Mouse (Mus musculus) left cerebral cortex, adult 11 months (tissue): ENCODE measurements at regions not wholly inside any gene's neighbourhood (a gene's known extent, or its start where the extent isn't known, plus 50 kb on each side); places are given as distances from the start of the nearest gene placed in this dataset.
"Not testable (repeated sequence)": the region's sequence is repeated elsewhere in the genome, so short reads cannot be mapped to it uniquely, and the experiment has no call there.

Experiments used
- DNase-seq: peaks from one replicate; pipeline ENCODE4 v3.0.0; 2022; ENCODE audit warnings: low spot score

DNA sequence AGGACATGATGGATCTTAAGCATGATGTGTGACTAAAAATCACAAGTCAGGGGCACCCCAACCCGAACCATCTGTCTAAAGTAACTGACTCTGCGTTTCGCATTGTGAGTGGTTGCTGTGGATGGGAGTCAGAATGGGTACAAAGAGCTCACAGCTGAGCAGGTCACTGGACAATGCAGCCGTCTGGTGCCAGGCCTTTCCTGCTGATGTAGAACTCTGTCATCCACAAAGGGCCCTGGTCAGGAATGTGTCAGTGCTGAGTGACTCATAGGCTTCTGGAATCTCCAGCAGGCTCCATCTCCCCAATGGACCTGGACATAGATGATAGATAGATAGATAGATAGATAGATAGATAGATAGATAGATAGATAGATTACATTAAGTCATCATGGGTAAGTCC, 335.8 kb upstream of the Maf start:
- no peak for DNase-seq

GRCm38 (mm10) chr8:116030966-116031365, 323.4 kb upstream of the Maf start:
- DNase-seq = no peak

DNA sequence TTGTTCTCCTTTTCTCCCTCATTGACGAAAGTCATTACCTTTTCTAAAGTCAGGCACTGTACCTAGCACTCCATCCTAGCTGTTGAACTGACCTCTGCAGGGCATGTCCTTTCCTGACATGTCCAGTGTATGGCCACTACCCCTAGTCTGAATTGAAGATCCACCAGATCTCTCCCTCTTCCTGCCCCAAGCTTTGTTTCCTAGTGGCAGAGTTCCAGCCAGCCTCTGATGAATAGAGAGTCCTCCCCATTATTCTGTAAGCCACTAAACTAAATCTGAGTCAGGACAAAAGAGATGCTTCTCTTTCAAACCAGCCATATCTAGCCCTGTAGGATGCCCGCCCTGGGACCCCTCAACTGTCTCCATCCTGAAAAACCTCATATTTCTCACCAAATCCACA, 317.7 kb upstream of the Maf start:
- no peak for DNase-seq

DNA sequence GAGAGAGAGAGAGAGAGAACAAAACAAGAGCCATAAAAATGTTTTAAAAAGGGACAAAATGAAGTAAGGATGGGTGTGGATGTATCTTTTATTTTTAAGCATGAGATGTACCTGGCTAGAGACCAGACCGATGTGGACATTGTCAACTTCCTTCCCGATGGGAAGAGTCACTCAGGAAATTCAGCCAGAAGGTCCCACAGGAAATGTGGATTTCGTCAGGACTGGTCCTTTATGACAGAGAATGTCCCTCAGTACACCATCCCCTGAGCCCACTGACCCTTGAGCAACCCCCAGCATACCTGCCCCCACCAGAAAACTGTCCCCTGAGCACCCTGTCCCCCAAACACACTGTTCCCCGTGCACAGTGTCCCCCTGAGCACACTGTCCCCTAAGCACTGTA, 317.2 kb upstream of the Maf start:
- DNase-seq = no peak

GRCm38 (mm10) chr8:116021691-116022090, 314.1 kb upstream of the Maf start:
- no peak for DNase-seq

GRCm38 (mm10) chr8:115995320-115995719, 287.7 kb upstream of the Maf start:
- no peak for DNase-seq

GRCm38 (mm10) chr8:115991989-115992388, 284.4 kb upstream of the Maf start:
- no peak for DNase-seq

GRCm38 (mm10) chr8:115983397-115983796, 275.8 kb upstream of the Maf start:
- no peak for DNase-seq

- DNase-seq = no peak
Observed at GRCm38 (mm10) chr8:115982326-115982725, 274.7 kb upstream of the Maf start.

DNA sequence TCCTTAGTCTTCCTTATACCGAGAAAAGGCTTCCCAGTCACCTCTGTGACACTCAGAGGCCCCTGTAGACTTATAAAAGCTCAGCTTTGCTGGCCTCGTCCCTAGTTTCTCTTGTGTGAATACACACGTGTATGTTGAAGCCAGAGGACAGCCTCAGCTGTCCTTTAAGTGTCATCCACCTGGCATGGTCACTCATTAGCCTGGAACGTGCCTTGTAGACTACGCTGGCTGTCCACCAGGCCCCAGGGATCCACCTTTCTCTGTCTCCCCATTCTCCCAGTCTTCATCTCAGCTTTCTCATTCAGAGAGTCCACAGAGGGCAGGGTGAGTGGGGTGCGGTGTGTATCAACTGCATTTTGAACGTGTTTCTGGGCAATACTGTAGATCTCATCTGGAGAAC, 273.8 kb upstream of the Maf start:
- DNase-seq = no peak

GRCm38 (mm10) chr8:115980616-115981015, 273.0 kb upstream of the Maf start:
- DNase-seq = no peak

DNA sequence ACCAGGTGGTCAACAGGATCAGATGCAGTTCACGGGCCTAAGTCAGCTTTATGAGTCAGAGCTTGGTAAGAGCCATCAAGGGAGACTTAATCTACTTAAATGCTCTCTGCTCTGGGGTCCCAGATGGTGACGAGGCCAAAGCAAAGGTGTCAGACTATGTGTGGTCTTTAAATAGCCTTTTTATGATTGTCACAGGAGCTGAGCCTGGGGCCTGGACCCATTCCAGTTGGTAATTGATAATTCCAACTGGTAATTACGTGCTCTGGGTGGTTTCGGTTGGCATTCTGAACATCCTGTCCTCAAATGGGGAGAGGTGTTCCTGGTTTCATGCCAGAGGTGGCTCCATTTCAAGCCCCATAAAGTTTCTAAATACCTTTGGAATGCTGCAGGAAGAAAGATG, 269.6 kb upstream of the Maf start:
- DNase-seq = no peak

DNA sequence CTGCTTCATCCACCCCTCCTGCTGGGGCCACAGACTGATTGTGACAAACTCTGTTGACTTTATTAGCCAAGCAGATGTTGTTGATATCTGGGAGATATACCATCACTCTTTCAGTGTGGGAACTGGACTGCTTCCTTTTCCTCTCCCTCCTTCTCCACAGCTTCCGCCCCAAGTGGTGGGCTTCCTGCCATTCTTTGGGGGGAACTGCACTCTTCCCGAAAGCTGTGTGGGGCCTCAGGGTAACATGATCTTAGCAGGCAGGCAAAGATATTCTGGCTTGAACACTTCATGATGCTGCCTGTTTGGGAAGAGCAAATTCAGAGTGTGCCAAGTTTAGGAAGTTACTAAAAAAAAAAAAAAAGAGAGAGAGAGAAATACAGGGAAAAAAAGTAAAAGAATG, 267.1 kb upstream of the Maf start:
- no peak for DNase-seq

GRCm38 (mm10) chr8:115971351-115971750, 263.8 kb upstream of the Maf start:
- DNase-seq = not testable (repeated sequence)

DNA sequence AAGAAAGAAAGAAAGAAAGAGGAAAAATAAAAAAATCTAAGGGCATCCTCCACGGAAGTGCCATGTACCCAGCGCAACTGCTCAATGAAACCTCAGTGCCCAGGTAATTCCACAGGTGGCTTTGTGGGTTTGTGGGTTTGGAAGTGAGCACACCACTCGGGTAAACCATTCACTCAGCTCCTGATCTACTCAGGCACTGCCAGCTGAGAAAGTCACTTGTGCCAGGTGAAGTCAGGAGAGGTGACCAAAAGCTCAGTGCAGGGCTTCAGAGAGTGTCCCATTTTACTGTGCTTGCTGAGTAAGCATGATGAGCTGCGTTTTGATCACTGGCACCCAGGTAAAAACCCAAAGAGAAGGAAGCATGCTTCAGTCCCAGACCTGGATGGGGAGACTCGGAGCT, 260.5 kb upstream of the Maf start:
- no peak for DNase-seq

GRCm38 (mm10) chr8:115965981-115966380, 258.4 kb upstream of the Maf start:
- no peak for DNase-seq

GRCm38 (mm10) chr8:115955371-115955770, 247.8 kb upstream of the Maf start:
- DNase-seq = no peak

DNA sequence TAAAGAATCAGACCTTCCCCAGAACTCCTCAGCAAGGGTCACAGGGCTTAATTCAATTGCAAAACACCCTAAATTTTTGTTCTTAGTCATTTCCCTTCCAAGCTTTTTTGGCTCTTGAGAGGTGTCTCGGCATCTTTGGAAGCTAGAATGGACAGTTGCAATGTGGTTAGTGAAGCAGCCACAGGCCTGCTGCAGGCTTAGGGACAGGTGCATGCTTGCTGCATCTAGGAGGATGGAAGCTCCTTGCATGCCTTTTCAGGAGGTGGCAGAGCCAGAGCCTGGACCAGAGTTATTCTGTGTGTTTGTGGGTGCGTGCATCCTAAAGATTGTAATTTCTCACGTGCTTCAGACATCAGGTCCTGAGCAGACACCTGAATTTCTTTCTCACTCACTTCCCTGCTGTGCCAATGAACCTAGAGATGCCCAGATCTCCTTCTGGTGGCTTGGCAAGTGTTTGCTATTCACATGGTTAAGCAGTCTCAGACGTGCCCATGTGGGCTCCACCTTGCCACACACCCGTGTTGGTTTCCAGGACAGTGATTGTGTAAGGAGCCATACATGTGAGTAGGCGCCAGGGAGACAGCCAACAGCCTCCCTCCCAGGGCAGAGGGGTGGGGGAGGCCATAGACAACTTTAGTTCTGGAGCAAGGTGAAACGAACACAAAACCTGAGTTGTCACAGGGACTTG, 246.3 kb upstream of the Maf start:
- no peak for DNase-seq

GRCm38 (mm10) chr8:115952496-115952895, 244.9 kb upstream of the Maf start:
- DNase-seq = no peak

DNA sequence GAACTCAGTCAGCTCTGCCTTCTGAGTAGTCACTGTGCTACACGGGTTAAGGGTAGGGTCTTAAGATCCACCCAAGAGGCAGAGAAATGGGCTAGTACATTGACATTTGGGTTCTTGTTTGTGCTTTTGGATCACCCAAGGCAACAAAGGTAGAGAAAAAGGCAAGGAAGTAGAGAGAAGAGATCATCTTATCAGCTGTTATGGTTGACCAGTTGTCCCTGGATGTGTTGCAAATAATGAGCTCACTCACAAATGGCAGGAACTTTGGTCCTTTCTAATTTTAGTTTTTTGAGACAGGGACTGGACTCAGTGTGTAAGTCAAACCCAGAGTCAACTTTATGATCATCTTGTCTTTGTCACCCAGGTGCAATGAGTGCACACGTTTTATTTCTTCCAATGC, 241.3 kb upstream of the Maf start:
- no peak for DNase-seq

DNA sequence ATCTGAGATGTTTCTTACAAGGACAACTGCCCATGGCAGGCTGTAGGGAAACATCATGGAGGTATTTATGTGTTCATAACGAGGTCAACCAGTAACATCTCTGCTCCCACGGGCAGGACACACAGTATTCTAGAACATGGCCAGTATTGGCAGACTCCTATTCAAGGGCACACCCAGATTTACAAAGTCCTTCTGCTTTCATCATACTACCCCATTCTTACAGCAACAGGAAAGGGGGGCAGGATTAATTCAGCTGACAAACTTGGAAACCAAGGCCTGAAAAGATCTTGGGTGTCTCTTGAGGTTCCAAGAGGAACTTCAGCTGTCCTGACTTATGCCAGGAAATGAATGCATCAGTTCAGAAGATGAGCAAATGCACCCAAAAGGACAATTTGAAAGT, 240.4 kb upstream of the Maf start:
- DNase-seq = no peak

DNA sequence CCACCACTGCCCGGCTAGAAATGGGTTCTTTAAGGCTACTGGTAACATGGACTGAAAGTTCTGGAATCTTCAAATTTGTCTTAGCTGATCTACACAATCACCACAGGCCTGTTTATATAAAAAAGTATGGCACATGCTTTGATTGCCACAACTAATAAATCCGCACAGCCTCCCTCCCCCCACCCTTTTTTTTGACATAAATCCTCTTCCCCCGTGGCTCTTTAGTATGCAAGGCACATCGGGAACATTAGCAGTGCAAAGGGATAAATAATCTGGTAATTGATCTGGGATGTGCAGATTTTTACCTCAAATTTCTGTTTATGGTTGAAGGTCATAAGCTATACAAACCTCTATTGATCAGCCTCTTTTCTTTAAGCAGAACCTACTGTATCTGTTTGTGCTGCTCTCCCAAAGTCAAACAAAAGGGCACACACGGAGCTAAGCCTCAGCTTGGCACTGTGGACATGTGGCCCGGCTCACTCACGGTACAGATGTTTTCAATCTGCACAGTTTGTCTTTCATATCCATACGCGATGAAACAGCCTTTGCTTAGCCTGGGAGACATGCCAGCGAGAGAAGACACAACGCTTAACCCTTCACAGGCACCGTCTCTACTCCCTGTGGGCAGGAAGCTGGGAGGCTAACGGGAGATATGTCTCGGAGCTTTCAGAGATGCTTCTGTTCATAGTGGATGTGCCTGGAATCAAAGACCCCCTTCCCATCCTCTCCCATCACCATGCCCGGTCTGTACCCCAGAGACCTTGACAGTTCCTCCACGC, 235.3 kb upstream of the Maf start:
- peak; percentile 2 for DNase-seq

DNA sequence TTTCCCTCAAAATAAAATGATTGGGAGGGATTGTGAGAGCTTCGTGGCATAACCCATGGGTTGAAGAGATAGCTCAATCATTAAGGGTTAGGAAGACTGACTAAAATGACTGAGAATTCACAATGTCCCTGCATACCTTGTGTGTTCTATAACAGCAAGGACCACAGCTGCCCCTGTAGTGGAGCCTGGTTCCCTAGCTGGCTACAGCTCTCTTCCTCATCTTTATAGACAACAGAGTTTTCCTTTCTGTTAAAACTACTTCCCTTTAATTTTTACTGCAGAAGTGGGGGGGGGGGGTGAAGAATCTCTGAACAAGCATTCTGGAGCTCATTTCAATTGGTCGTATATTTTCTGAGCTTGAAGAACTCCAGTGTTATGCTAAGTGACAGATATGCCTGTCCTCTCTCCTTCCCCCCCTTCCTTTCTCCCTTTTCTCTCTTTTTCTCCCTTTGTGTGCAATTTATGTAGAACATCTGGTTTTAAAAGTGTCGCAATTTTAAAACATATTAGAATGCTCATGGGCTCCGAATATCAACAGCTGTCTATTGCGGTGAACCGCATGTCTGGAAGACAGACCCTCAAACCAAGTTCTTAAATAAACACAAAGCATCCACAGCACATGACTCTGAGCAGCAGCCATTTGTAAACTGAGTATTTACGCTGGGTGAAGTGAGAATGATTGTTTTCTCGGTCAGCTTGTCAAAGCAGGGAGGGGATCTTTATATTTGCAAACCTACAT, 222.0 kb upstream of the Maf start:
- no peak for DNase-seq
